Mouse (Mus musculus): ENCODE data around the gene Ell3.

GRCm38 (mm10) chr2:121480498-121480897, 36.4 kb upstream of the Ell3 start:
- TF ChIP-seq CTCF (IDR thresholded peaks at IDR 0.05) (peak; percentile 66), EP300 (IDR thresholded peaks at IDR 0.05) (no peak)
